Mouse (Mus musculus): ENCODE results near the gene Itpripl1.
"Not testable (repeated sequence)": the region's sequence is repeated elsewhere in the genome, so short reads cannot be mapped to it uniquely, and the experiment has no call there.

The Itpripl1 gene

DNA sequence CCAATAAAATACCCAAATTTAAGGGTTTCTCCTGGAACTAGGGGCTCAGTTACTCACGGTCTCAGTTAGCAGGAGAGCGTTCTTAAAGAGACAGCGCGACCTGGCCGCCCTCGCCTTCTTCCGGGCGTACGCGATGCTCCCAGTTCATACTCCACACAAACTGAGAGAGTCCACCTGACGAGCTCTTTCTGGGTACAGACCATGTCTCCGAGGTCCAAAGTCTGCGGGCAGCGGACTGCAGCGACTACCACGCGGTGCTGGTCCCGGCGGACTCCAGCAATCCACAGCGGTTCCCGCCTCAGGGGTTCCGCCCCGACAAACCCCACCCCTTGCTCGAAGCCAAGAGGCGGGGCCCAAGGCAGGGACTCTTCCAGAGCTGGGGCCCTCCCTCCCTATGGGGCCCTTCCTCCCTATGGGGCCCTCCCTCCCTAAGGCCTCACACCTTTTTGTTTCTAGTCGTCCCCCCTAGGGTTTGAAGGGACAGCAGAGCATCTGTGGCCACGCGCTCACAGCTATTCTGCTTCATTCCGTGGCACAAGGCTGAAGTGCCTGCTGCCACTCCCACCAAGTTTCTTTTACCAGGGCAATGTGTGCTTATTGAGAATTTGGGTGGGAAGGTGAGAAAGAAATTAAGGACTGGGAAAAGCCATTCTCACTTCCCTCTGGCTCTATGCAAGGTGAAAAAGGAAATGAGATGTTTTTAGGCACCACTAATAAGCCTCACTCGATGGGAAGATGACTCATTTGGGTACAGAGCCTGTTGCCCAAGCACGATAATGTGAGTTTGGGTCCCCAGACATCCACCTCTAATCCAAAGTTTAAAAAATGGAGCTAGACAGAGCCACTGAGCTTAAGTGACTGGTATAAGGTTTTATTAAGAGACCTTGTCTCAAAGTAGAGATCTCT lies at the start of gene Itpripl1:
Itpripl1 (minus strand) TSS at position 285 of the 906 bp plus-strand sequence.
- DNase-seq, result peak; percentile 34 to 51

DNA sequence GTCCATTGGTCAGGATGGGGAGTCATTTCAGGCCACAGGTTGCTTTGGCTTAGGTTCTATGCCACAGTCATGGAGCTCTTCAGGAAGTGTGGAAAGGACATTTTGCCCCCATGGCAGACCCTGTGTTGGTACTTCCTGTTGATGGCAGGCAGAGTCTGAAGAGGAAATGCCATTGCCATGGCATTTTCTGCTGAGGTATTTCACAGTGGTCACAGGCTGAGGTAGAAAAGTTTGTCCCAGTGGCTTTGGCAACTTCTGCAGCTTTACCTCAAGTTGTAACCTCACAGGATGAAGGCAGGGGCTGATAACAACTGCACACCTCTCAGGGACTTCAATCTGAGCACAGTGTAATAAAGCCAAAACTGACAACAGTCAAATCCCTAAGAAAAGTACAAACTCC lies 46.3 kb upstream of the Itpripl1 start:
- DNase-seq, result no peak

DNA sequence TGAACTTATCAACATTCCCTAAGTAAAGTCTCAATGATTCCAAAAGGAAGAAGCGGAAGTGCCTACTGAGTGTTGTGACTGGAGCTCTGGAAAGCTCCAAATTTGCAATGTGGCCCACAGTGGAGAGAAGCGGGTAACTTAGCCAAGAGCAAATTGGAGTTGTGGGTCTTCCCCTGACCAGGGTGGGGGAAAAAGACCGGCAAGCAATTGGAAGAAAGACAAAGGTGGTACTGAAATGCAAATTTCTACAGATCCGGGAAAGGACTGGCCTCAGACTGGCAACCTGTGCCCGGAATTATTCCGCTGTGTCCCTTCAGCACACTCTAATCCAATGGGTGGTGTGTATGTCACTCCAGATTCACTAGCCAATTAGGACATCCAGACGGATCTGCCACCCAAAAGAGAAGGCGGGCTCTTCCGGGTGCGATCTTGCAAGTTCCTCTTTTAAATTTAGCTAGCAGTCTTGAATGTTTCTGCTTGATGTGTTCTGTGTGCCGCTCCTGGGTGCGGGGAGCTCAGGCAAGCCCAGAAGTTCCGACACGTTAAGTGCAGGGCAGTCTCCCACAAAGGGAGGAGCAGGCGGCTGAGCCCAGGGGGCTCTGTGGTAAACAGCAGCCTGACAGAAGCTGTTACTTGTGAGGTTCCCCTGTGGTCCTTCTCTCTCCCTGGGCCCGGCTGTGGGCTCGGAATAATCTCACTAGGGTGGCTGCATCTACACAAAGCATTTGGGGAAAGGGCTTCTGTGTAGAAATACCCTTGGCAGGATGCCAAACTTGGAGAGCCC lies 39.5 kb upstream of the Itpripl1 start:
- peak; percentile 84 for DNase-seq

DNA sequence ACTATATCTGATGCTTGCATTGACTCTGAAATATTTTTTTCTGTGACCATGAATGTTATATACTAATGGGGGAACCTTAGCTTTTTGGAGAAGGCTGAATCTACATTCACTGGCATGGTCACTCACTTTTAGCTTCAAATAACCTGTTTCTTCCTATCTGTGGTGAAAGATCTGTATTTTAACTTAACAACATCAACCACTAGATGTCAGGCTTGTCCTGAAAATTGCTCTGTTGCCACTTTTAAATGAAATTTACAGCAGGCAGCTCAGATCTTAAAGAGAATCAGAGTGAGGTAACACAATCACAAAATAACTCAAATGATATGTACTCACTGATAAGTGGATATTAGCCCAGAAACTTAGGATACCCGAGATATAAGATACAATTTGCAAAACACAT lies 23.0 kb upstream of the Itpripl1 start:
- DNase-seq, result peak; percentile 53 to 63

DNA sequence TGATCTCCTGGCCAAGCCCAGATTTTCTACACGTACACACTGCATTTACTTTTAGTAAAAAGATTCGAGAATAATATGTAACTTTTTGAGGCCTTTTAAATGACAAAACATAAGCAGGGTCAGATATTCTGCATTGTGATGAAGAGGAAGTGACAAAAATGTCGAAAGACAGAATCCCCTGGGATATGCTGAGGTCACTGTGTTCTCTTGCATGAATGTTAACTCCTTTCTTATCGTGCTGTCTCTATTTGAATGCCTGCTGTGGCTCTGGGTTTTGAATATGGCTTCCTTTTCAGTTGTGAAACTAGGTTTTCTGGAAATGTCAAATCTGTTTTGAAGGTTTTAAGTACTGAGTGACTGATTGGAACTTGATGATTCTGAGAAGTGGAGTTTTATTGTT lies 22.4 kb upstream of the Itpripl1 start:
- DNase-seq, result no peak

DNA sequence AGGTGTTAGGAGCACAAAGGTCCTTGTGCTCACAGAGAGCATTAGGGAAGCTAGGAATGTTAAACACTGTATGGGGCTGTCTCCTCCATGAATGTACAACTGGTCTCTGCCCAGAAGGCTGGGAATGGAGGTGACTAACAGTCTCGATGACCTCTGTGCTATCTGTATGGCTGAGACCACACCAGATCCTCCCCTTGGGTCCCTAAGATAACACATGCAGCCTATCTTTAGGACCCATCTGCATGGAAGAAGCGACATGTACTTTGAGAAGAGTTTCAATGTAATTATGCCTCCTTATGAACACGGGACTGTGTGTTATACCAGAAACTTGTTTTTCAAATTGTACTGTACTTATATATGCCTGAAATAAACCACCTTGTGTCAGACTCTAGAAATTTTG lies 2.5 kb upstream of the Itpripl1 start:
- DNase-seq, result no peak

DNA sequence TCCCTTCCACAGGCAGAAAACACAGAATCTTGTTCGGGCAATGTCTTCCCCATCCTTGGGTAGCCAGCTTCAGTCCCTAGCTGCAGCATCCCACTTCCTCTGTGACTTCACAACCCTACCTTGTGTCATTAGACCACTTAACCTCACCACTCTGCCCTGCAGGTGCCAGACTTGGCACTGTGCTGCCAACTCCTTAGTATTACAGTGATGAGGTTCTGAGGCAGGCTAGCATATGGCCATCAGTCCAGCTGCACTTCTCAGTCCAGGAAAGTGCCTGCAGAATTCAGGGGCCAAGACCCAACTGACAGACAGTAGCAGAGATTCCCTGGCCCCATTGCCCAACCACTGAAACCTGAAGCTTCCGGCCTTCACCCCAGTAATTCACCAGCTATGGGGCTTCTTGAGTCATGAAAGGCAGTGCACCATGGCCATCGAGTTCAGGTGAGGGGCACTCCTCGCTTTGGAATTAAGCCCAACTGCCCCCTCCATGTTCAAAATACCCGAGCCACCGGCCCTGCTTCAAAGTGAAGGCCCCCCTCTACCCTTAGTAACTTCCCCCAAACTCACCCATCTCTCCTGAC lies 575 bp downstream of the Itpripl1 start:
- DNase-seq, result peak in 1 of 2 experiments; percentile 12

DNA sequence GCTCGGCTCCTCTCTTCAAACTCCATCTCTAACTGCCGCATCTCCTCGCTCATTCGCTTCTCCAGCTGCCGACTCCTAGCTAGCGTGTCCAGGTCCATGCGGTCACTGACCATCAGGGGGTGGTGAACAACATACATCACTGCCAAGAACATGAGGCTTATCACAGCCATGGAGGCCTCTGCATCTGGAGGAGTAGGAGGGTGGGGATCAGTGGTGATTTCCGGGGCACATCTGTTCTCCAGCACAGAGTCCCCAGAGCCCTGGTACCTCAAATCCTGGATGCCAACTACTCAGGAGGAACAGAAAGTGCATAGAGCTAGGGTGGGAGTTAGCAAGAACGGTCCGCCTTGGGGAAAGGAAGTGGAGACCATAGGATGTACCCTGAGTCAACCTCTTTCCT lies 1.2 kb downstream of the Itpripl1 start:
- no peak for DNase-seq

DNA sequence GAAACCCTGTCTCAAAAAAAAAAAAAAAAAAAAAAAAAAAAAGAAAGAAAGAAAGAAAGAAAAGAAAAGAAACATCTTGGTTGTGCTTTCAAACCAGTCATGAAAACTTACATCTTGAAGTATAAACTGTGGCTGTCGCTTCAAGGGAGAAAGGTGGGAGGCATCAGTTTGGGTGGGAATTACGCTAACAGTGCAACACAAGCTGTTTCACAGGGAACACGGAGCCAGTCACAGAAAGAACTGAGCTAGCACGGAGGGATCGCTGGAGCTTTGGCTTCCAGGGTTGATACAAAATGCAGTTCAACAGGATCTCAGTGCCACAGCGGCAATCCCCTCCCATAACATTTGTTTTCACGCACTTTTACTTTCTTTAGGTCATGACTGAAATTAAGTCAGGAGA lies 3.2 kb downstream of the Itpripl1 start:
- DNase-seq, result no peak

DNA sequence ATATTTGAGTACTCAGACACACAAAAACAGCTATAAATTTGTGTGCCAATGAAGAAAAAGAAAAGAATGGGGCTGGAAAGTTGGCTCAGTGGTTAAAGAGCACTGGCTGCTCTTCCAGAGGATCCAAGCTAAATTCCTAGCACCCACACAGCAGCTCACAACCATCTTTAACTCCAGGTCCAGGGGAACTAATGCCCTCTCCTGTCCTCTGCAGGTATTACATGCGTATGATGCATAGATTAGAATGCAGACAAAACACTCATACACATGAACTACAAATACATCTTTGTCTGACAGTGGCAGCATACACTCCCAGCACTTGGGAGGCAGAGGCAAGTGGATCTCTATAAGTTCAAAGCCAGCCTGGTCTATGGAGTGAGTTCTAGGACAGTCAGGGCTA lies 3.6 kb downstream of the Itpripl1 start:
- DNase-seq, result no peak

DNA sequence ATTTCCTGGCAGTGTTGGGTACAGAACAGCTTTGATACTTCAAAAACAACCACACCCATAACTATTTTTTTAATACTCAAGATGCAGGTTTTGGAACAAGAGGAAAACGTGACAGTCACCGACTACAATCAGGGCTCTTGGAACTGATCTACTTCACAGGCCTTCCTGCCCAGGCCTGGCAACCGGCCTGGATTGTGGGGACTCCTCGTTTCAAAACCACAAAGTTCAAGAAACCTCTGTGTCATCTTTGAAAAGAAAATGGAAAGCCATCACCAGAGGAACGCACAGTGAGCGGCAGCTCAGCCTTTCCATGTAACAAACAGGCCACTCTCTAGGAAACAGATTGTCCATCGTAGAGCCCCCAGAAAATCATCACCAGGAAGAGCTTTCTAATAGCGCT lies 4.1 kb downstream of the Itpripl1 start:
- DNase-seq, result no peak

DNA sequence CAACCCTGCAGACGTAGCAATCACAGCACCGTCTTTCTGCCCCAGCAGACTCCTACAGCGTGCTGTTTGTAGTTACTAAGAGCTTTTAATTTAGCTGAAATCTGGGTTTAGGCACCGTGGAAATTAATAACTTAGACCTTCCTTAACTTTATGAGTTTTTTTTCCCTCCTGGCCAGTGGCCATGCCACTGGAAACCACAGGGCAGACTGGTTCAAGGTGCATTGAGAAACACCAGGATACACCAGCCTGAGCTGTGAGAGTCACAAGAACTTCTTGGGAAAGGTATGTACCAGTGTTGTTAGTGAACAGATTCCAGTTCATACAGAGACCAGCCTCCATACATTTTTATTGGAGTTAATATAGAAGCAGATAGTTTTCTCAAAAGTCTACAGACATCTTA lies 4.8 kb downstream of the Itpripl1 start:
- DNase-seq, result no peak

DNA sequence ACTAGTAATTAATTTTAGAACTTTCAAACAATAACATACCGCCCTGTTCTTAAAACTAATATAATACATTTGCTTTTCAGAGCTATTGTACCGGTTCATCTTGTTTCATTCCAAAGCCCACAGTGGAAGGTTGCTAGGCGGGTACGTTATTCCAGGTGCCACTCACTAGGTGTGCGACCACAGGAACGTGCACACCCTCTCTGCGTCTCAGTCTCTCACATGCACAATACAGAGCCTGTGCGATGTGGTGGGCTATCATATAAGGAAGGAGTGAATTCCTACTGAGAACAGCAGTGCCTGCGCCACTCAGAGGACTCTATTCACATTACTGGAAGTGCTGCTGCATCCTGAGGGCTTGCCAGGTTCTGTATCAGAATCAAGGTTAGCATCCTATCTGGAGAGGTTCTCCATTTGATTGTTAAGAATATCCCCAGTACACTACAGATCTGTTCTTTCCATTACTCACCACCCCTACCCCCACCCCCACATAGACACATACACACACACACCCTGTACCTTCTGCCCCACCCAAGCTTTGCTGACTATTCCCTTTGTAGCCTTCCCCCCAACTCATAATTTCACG lies 5.3 kb downstream of the Itpripl1 start:
- no peak for DNase-seq

DNA sequence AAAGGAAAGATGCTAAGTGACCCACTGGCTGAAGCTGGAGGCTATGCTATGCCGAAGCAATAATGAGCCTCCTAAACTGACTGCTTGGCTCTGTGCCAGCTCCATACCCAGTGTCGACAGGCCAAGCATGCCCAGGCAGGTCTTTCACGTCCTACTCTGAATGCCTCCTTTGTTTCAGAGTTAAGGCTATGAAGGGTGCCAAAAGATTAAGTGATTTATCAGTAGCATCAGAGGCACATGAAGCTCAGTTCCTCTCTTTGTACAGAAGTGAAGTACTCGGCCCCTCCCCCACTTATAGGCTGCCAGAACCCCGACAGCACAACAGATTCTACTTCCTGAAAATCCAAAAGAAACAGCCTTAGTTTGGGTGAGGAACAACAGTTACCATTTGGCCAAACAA lies 6.3 kb downstream of the Itpripl1 start:
- DNase-seq, result peak; percentile 41 to 58

DNA sequence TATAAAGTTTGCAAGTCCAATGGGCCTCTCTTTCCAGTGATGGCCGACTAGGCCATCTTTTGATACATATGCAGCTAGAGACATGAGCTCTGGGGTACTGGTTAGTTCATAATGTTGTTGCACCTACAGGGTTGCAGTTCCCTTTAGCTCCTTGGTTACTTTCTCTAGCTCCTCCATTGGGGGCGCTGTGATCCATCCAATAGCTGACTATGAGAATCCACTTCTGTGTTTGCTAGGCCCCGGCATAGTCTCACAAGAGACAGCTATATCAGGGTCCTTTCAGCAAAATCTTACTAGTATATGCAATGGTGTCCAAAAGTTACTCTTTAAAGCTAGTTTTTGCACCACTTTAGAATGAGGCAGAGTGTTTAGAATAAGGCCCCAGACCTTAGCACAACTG lies 8.0 kb downstream of the Itpripl1 start:
- not testable (repeated sequence) for DNase-seq

DNA sequence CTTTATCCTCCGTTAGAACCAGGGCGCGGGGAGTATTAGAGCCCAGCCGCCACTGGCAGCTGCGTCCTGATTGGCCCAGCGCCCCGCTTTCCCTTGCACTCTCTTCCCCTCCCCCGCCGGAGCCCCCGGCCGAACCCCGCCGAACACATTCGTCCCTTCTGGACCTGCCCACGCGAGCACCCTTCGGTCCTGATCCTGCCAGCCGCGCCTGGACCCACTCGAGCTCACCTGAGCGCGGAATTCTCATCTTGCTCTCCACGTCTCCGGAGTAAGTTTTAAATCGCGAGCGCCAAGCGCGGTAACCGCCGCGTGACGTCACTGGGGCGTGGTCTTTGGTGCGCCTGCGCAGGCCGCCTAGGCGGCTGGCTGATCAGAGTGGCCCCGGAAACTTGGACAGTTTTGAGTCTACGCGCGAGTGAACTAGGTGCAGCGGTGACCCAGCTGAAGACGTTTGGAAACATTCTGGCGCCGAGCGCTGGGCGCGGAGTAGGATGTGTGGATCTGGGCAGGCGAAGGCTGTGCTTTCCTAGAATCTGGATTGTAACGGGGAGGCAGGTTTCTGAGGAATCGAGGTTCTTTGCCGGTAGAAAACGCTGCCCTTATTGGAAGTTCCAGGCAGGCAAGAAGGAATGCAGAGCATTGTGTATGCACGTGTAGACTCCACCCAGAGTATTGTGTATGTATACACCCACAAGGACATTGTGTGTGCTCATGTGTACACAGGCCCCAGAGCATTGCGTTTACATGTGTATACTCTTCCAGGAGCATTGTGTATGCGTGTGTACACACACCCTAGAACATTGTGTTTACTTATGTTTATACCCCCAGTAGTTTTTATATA lies 9.4 kb downstream of the Itpripl1 start, which contains the start of gene Ncaph:
Ncaph (minus strand) TSS at position 334 of the 841 bp plus-strand sequence.
- peak; percentile 95 to 97 for DNase-seq

DNA sequence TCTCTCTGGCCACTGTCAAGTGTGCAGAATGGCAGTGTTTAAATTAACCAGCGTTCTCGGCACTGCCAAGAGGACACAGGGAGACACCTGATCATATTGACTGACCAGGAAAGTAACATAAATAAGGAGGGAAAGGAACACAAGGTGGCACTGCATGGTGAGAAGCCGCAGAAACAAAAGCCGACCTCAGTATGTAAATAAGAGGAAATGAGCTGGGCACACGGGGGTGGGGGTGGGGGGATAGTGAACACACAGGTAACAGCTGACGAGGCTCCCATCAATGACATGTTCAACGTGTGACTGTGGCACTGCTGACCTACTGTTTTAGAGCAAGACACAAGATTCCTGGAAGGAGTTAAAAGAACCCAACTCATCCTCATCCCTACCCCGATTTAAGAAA lies 11.9 kb downstream of the Itpripl1 start:
- no peak for DNase-seq

DNA sequence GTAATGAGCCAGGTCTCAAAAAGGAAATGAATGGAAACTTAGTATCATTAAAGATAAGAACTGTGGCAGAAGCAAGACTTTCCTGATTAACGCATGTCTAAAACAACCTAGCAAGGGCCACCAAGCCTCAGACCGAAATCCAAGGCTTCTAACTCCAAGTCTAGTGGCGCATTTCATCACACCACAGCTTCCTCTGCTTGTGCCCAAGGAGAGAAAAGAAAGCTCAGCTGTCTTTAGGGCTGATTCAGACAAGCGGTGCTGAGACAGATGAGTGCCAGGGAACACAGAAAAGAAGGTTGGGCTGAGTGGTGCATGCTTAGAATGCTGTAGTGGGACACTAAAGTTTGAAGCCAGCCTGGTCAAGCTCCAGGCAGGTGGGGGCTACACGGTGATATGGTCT lies 14.3 kb downstream of the Itpripl1 start:
- DNase-seq, result no peak

DNA sequence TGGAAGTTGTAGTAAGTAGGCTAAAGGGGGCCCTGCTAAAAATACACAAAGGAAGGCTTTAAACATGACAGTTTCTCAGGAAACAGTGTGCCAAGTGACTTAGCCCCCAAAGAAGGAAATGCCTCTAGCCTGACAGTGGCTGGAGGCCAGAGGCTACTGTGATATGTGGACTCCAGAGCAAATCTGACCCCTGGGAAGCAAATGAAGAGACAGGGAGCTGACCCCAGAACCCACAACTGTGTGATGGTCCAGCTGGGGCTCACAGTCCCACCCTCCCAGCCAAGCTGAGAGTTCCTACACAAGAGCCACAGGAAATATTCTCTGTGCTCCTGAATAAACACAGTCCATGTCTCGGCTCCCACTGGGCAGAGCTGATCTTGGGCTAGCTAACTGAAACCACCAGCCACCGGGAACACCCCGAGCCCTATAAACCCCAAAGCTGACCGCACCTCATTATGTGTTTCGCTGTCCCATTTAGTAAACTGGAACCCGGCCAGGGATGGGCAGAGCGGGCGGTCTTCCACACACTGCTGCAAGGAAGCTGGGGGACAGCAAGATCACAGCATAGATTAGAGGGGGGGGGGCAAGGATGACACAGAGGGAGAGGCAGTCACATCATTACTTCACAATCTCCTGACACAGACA lies 21.5 kb downstream of the Itpripl1 start:
- DNase-seq, result no peak

DNA sequence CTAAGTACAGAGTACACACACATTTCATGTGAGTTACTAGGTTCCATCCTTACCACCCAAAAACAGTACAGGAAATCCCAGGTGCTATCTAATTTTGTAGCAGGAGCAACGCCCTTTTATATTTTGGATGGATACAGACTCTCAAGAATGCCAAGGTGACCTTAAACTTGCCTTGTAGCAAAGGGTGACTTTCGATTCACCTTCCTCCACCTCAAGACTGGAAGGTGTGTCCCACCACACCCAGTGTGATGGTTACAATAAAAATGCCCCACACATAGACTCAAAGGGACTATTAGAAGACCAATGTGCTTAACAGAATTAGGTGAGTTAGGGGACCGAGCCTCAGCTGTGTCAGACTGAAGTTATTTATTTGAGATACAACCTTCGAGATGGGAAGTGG lies 34.3 kb downstream of the Itpripl1 start:
- no peak for DNase-seq

DNA sequence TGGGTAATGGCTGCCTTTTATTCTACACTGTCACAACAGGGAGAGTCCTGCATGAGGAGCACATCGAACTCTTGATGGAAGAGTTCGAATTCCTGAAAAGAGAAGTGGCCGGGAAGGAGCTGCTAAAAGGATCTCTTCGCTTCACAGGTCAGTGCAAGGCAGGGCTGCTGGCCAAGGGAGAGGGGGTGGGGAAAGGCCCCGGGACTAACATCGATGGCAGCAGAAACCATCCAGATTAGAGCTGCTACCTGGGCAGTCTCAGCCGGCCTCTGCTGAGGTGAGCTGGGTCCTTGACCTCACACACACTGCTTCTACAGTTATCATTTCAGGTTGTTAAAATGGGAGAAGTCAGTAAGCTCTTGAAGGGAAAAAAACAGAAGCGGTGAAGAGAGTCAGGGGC lies 51.2 kb downstream of the Itpripl1 start:
- DNase-seq, result no peak

DNA sequence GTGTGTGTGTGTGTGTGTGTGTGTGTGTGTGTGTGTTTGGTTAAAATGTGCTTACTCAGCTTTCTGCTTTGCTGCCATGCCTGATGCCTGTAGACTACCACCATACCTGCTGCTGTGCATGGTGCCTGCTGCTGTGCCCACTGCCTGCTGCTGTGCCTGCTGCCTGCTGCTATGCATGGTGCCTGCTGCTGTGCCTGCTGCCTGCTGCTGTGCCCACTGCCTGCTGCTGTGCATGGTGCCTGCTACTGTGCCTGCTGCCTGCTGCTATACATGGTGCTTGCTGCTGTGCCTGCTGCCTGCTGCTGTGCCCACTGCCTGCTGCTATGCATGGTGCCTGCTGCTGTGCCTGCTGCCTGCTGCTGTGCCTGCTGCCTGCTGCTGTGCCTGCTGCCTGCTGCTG lies 53.1 kb downstream of the Itpripl1 start:
- DNase-seq, result not testable (repeated sequence)
